Mouse (Mus musculus) lung, embryonic 15.5 days (tissue): ENCODE measurements around the gene Wdr54. TPM values are rescaled to one million over a fixed set of nuclear protein-coding genes. Genes with fewer than 3 reads are reported as not detected.

ENCODE experiments used
- ATAC-seq: fragments of 200-750 bp; cut with Nextera tagmentation; 2 replicates; pipeline ENCODE4 v1.8.0; 2017; ENCODE audit warnings: moderate number of reproducible peaks, borderline replicate concordance; ENCODE audit not compliant: low FRiP score, low TSS enrichment; ENCODE audit errors: extremely low read depth
- H3K27ac ChIP-seq: fragments of 300-500 bp; sonication (generic); 2 replicates; pipeline ENCODE4 v1.5.1; 2015; ENCODE audit warnings: moderate library complexity, mild to moderate bottlenecking, inconsistent platforms
- H3K27me3 ChIP-seq: fragments of 300-500 bp; sonication (generic); 2 replicates; pipeline ENCODE4 v1.6.1; 2015; ENCODE audit warnings: inconsistent platforms
- H3K36me3 ChIP-seq: fragments of 300-500 bp; sonication (generic); 2 replicates; pipeline ENCODE4 v1.6.1; 2015; ENCODE audit warnings: inconsistent platforms
- H3K4me1 ChIP-seq: fragments of 300-500 bp; sonication (generic); 2 replicates; pipeline ENCODE4 v1.6.1; 2015; ENCODE audit warnings: inconsistent platforms
- H3K4me2 ChIP-seq: fragments of 300-500 bp; sonication (generic); 2 replicates; pipeline ENCODE4 v1.6.1; 2015; ENCODE audit warnings: inconsistent platforms, mild to moderate bottlenecking, moderate library complexity
- H3K4me3 ChIP-seq: fragments of 300-500 bp; sonication (generic); 2 replicates; pipeline ENCODE4 v1.5.1; 2015; ENCODE audit warnings: mild to moderate bottlenecking, inconsistent platforms
- H3K9ac ChIP-seq: fragments of 300-500 bp; sonication (generic); 2 replicates; pipeline ENCODE4 v1.6.1; 2015; ENCODE audit warnings: inconsistent platforms
- H3K9me3 ChIP-seq: fragments of 300-500 bp; sonication (generic); 2 replicates; pipeline ENCODE4 v1.6.1; 2016; ENCODE audit warnings: inconsistent platforms
- WGBS: fragments of 180-500 bp; shearing (Covaris S2); methylation state at CpG from one replicate; pipeline ENCODE4 v1.1.7; 2015; 5-methylcytosine and 5-hydroxymethylcytosine counted together
- polyA plus RNA-seq: library from polyadenylated mRNA; unstranded; fragments of >200 nt; fragmentation: Nextera tagmentation; extraction: Ambion mirVana; gene quantifications from 2 replicates; pipeline ENCODE4 v1.2.1, GENCODE M21; 2015

Wdr54 gene
- 5.0 and 7.6 TPM in 2 replicates for polyA plus RNA-seq

GRCm38 (mm10) chr6:83156259-83156684, at the start of gene Wdr54, which contains the start of gene 1700003E16Rik:
Gene Wdr54 (minus strand): TSS chr6:83156397.
Gene 1700003E16Rik (plus strand): TSS chr6:83156404.
- H3K9ac ChIP-seq = peak within 1 kb of the TSS; percentile 39
- peak within 1 kb of the TSS; percentile 79 for H3K4me2 ChIP-seq
- H3K27ac ChIP-seq = no peak within 1 kb of the TSS
- H3K4me3 ChIP-seq = peak within 1 kb of the TSS; percentile 53
- H3K4me1 ChIP-seq = peaks cover 11% of the 10 kb centered on the region
- 1% methylated on average over 32 of the region's 32 CpGs for WGBS
- no peaks in the 10 kb centered on the region for H3K9me3 ChIP-seq
- peaks cover 9% of the 10 kb centered on the region; the same call in 1 of the 2 replicates for H3K36me3 ChIP-seq
- peaks cover 14% of the 10 kb centered on the region for H3K27me3 ChIP-seq
- peak; percentile 65; the same call in 1 of the 2 replicates for ATAC-seq

GRCm38 (mm10) chr6:83205851-83206250, 49.7 kb upstream of the Wdr54 start:
- ATAC-seq = no peak
- Histone ChIP-seq H3K36me3 (peaks cover 2% of the 10 kb centered on the region; the same call in 1 of the 2 replicates), H3K4me2 (no peak overlapping the region), H3K4me1 (peaks cover 4% of the 10 kb centered on the region; the same call in 1 of the 2 replicates), H3K27me3 (no peaks in the 10 kb centered on the region), H3K9me3 (no peaks in the 10 kb centered on the region), H3K9ac (no peak overlapping the region), H3K4me3 (no peak overlapping the region), H3K27ac (no peak overlapping the region)
- 72% methylated on average over 3 of the region's 3 CpGs for WGBS

DNA sequence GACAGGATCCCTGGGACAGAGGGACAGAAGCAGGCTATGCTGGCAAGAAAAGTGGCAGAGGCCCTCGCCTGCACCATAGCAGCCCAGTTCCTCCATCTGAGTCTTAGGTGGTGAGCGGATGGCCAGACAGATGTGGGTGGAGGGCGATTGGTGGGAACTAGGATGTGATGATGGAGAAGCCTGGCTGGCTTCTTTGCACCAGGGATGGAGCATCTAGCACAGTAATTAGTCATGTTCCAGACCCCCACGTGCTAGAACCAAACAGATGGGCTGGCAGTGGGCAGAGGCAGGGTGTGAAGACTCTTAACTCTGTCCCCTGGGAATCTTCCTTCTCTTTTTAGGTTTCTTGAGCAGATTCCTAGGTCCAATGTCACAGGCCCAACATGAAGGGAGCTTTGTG, 47.1 kb upstream of the Wdr54 start:
- no peak for ATAC-seq
- Histone ChIP-seq H3K4me2 (no peak overlapping the region), H3K4me1 (no peaks in the 10 kb centered on the region), H3K9me3 (no peaks in the 10 kb centered on the region), H3K36me3 (peaks cover 21% of the 10 kb centered on the region), H3K9ac (no peak overlapping the region), H3K4me3 (no peak overlapping the region), H3K27me3 (no peaks in the 10 kb centered on the region), H3K27ac (no peak overlapping the region)
- WGBS = 86% methylated on average over 4 of the region's 4 CpGs

DNA sequence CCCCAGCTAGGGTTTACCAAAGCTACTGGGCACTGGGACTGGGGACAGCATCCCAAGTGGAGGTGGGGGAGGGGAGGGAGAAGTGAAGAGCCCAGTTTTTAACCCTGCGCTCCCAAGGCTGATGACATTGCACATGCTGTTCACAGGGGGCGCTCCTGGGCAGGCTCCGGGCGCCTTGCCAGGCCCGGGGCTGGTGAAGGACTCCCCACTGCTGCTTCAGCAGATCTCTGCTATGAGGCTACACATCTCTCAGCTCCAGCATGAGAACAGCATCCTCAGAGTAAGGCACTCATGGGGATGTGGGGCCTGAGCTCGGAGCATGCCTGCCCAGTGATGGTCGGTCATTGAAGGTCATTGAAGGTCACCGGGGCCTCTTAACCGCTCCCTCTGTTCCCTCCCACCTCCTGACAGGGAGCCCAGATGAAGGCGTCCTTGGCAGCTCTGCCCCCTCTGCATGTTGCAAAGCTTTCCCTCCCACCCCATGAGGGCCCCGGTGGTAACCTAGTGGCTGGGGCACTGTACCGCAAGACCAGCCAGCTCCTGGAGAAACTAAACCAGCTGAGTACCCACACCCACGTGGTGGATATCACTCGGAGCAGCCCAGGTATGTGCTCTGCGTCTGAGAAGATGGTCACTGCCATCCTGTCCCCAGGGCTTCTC, 41.3 kb upstream of the Wdr54 start:
- 47% methylated on average over 15 of the region's 15 CpGs for WGBS
- Histone ChIP-seq H3K4me3 (no peak overlapping the region), H3K4me1 (no peaks in the 10 kb centered on the region), H3K27ac (no peak overlapping the region), H3K4me2 (no peak overlapping the region), H3K36me3 (peaks cover 71% of the 10 kb centered on the region), H3K9me3 (no peaks in the 10 kb centered on the region), H3K9ac (no peak overlapping the region), H3K27me3 (no peaks in the 10 kb centered on the region)
- no peak; the same call in 1 of the 2 replicates for ATAC-seq

DNA sequence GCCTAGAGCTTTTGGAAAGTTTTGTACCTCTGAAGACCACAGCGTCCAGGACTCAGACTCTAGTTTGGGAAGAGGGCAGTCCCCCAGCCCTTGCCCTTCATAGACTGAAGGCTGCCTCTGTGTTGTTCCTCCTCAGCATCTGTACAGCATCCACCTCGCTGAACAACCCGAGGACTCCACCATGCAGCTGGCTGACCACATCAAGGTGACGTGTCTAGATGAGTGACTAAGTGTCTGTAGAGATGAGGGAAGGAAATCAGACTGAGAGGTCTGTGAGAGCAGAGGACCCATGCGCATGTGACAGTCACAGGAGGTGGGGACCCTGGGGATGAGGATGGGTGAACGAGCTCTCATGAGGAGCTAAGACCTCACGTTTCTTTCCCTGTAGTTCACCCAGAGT, 37.4 kb upstream of the Wdr54 start:
- H3K9ac ChIP-seq = no peak overlapping the region
- no peak overlapping the region for H3K27ac ChIP-seq
- no peaks in the 10 kb centered on the region for H3K27me3 ChIP-seq
- no peaks in the 10 kb centered on the region for H3K4me1 ChIP-seq
- no peak overlapping the region for H3K4me3 ChIP-seq
- H3K4me2 ChIP-seq = no peak overlapping the region
- ATAC-seq = no peak
- H3K36me3 ChIP-seq = peaks cover 83% of the 10 kb centered on the region
- H3K9me3 ChIP-seq = no peaks in the 10 kb centered on the region
- WGBS = 82% methylated on average over 7 of the region's 7 CpGs

- no peak for ATAC-seq
- WGBS = 91% methylated on average over 2 of the region's 2 CpGs
- peaks cover 12% of the 10 kb centered on the region for H3K4me1 ChIP-seq
- H3K27me3 ChIP-seq = no peaks in the 10 kb centered on the region
- H3K4me3 ChIP-seq = no peak overlapping the region
- no peak overlapping the region for H3K27ac ChIP-seq
- H3K9me3 ChIP-seq = no peaks in the 10 kb centered on the region
- H3K36me3 ChIP-seq = peaks cover 47% of the 10 kb centered on the region
- H3K4me2 ChIP-seq = no peak overlapping the region
- no peak overlapping the region for H3K9ac ChIP-seq
Measured at GRCm38 (mm10) chr6:83186946-83187345, 30.7 kb upstream of the Wdr54 start.

- Histone ChIP-seq H3K9me3 (no peaks in the 10 kb centered on the region), H3K4me2 (peak overlapping the region; percentile 31; the same call in 1 of the 2 replicates), H3K4me1 (peaks cover 12% of the 10 kb centered on the region), H3K27me3 (no peaks in the 10 kb centered on the region), H3K27ac (no peak overlapping the region), H3K4me3 (no peak overlapping the region), H3K36me3 (peaks cover 39% of the 10 kb centered on the region), H3K9ac (no peak overlapping the region)
- WGBS = 20% methylated on average over 25 of the region's 25 CpGs
- peak; percentile 76; the same call in 1 of the 2 replicates for ATAC-seq
Measured at GRCm38 (mm10) chr6:83185895-83186861, 30.0 kb upstream of the Wdr54 start.

DNA sequence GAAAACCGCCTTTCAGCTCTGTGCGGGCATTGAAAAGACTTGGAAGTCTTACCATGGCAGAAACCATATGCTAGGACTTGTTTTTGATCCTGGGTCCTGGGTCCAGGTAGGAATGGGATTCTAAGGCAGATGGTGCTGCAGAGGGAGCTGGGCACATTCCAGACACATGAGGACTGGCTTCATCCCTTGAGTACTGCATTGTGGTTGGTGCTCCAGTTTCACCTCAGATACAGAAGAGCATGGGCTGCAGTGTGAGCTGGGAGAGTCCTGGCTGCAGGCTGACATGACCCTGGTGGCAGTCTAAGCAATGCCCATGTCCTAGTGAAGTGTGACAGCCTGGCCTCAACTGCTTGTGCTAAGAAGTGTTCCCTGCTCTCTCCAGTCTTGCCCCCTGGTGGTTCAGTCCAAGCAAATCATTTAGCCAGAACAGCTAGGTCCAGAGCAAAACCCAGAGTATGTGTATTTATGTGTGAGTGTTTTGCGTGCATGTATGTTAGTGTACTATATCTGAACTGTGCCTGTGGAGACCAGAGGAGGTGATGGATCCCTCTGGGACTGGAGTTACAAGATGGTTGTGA, 28.8 kb upstream of the Wdr54 start:
- H3K4me3 ChIP-seq = no peak overlapping the region
- no peak overlapping the region for H3K27ac ChIP-seq
- peaks cover 27% of the 10 kb centered on the region for H3K36me3 ChIP-seq
- H3K27me3 ChIP-seq = no peaks in the 10 kb centered on the region
- WGBS = 90% methylated on average over 3 of the region's 3 CpGs
- H3K4me1 ChIP-seq = peaks cover 12% of the 10 kb centered on the region
- H3K9ac ChIP-seq = no peak overlapping the region
- no peak for ATAC-seq
- H3K4me2 ChIP-seq = no peak overlapping the region
- H3K9me3 ChIP-seq = no peaks in the 10 kb centered on the region

DNA sequence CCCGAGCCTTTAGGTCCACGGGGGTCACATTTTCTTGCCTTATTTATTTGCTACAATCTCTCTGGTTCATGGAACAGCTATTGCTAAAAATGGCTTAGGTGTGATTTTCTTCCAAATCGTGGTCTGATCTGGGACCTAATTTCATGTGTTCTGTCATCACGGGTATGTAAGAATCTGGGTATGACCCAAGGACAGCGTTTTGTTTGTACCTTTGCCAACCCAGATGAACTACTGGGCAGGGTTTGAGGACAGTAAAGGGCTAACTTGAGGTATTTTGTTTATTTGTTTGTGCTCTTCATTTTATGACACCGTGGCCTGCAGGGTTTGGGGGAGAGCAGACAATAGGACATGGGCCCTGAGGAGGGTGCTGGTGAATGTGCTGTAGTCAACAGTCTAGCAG, 24.4 kb upstream of the Wdr54 start:
- 69% methylated on average over 6 of the region's 6 CpGs for WGBS
- Histone ChIP-seq H3K27ac (no peak overlapping the region), H3K4me3 (no peak overlapping the region), H3K27me3 (no peaks in the 10 kb centered on the region), H3K4me1 (peaks cover 15% of the 10 kb centered on the region), H3K36me3 (peaks cover 22% of the 10 kb centered on the region), H3K9ac (no peak overlapping the region), H3K4me2 (no peak overlapping the region), H3K9me3 (no peaks in the 10 kb centered on the region)
- ATAC-seq = no peak

DNA sequence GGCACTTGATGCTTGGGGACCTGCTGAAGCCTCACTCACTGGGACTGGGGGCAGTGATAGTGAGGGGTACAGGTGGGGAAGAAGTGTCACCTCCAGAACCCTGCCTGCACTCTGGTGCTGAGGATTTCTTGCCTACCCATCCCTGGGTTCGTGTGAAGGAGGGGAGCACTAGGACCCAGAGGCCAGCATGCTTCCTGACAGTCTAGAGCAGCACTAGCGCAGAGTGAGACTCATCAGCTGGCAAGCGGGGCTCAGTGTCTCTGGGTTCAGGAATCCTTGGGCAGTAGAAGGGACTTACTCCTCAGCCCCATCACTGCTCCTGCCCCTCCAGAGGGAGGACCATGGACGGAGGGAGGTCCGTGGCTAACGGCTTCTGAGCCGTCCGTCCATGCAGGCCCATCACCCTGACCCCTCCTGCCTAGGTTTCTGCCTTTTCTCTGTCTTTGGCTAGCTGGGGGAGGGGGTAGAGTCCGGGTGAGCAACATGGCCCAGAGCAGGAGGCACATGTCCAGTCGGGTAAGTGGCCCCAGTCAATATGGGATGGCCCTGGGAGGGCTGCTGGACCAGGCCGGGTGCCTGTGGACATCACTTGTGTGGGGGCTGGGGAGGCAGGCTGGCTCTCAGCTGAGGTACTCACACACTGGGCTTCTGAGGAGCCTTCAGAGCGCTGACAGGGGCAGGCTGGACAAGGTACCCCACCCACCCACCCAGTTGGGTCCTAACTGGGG, 23.4 kb upstream of the Wdr54 start:
- H3K36me3 ChIP-seq = peaks cover 22% of the 10 kb centered on the region
- peak; percentile 74 for ATAC-seq
- H3K27me3 ChIP-seq = no peaks in the 10 kb centered on the region
- H3K9me3 ChIP-seq = no peaks in the 10 kb centered on the region
- peaks cover 11% of the 10 kb centered on the region; the same call in 1 of the 2 replicates for H3K4me1 ChIP-seq
- H3K4me2 ChIP-seq = peak overlapping the region; percentile 42
- peak overlapping the region; percentile 22 for H3K4me3 ChIP-seq
- WGBS = 23% methylated on average over 12 of the region's 12 CpGs
- no peak overlapping the region for H3K27ac ChIP-seq
- H3K9ac ChIP-seq = 0 out of 2 replicates have a peak overlapping the region, but pooled peaks have one; percentile 23

GRCm38 (mm10) chr6:83175996-83176395, 19.8 kb upstream of the Wdr54 start:
- peaks cover 11% of the 10 kb centered on the region; the same call in 1 of the 2 replicates for H3K4me1 ChIP-seq
- no peaks in the 10 kb centered on the region; the same call in 1 of the 2 replicates for H3K36me3 ChIP-seq
- 81% methylated on average over 8 of the region's 8 CpGs for WGBS
- ATAC-seq = no peak
- no peak overlapping the region for H3K27ac ChIP-seq
- H3K4me2 ChIP-seq = no peak overlapping the region
- H3K27me3 ChIP-seq = no peaks in the 10 kb centered on the region
- no peak overlapping the region for H3K4me3 ChIP-seq
- H3K9ac ChIP-seq = no peak overlapping the region
- no peaks in the 10 kb centered on the region for H3K9me3 ChIP-seq
